Mouse (Mus musculus): Measurements from ENCODE around the gene Aven. TPM values are rescaled to one million over a fixed set of nuclear protein-coding genes. Genes with fewer than 3 reads are reported as not detected.
A peak's percentile ranks its signal among the peaks of the same experiment; 100 is the strongest.

Aven gene
- polyA plus RNA-seq, 1 experiment from 2014 or later = 6.5 TPM

DNA sequence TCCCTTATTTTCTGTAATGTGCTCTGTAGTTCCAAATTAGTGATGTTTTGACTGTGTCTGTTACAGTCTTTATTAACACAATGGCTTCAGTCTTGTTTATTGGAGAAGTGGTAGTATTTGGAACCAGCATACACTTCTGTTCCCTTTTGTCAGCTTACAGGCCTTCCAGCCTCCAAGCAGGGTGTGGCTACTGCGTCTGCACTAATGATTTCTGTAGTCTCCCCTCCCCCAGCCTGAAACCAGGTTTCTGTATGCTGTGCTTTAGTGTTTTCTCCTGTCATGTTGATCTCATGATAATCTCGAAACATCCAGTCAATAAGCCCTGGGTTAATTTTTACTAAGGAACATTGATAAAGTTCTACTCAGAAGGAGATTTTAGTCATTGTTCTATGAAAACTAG is 100.6 kb downstream of the Aven start:
- Histone ChIP-seq H3K36me3 (no peaks in the 10 kb centered on the region), H3K27ac (no peak overlapping the region), H3K4me3 (no peak overlapping the region), H3K27me3 (no peaks in the 10 kb centered on the region), H3K9ac (no peak overlapping the region), H3K4me2 (replicated peaks) (no peak overlapping the region), H3K9me3 (replicated peaks) (no peaks in the 10 kb centered on the region), H3K4me1 (no peaks in the 10 kb centered on the region)
- ATAC-seq (ENCODE audit: low FRiP score) = no peak
- 80% methylated on average over 2 of the region's 2 CpGs for WGBS

DNA sequence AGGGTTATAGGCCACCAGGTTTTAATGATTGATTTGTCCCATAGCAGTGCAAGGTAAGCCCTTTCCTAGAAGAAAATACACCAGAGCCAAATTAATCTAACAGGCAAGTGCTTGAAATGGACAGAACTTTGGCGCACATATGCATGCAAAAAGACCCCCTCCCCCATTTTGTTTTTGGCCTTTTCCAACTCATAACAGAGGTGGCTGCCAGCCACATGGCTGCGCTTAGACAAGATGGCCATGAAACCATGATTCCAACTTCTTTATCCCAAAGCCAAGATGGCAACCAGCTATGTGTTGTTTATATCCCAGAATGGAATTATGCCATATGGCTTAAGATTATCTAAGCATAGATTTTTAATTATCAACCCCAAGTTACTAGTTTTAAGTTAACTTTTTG is 101.0 kb downstream of the Aven start:
- Histone ChIP-seq H3K27ac (no peak overlapping the region), H3K9ac (no peak overlapping the region), H3K36me3 (no peaks in the 10 kb centered on the region), H3K4me3 (no peak overlapping the region), H3K4me1 (no peaks in the 10 kb centered on the region), H3K27me3 (no peaks in the 10 kb centered on the region), H3K9me3 (replicated peaks) (no peaks in the 10 kb centered on the region), H3K4me2 (replicated peaks) (no peak overlapping the region)
- no peak for ATAC-seq (ENCODE audit: low FRiP score)
- WGBS = 95% methylated on average over 2 of the region's 2 CpGs

DNA sequence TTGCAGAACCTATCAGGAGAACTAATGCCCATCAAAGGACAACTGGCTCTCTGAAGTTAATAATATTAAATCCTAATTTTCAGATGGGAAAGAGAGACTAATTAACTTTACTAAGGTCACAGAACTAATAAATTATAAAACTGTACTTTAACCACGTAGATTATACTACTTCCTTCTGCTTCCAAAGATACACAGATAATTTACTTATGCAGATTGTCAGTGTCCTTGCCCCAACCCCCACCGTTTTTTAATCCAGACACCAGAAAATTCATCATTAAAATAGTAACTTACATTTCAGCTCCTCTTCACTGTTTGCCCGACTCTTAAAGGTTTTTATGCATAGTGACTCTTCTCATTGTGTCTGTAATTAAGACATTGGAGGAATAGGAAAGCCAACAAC is 103.0 kb downstream of the Aven start:
- Histone ChIP-seq H3K4me2 (replicated peaks) (no peak overlapping the region), H3K27me3 (no peaks in the 10 kb centered on the region), H3K4me1 (no peaks in the 10 kb centered on the region), H3K36me3 (no peaks in the 10 kb centered on the region), H3K27ac (no peak overlapping the region), H3K9ac (no peak overlapping the region), H3K4me3 (no peak overlapping the region), H3K9me3 (replicated peaks) (no peaks in the 10 kb centered on the region)
- 92% methylated on average over 3 of the region's 3 CpGs for WGBS
- no peak for ATAC-seq (ENCODE audit: low FRiP score)

DNA sequence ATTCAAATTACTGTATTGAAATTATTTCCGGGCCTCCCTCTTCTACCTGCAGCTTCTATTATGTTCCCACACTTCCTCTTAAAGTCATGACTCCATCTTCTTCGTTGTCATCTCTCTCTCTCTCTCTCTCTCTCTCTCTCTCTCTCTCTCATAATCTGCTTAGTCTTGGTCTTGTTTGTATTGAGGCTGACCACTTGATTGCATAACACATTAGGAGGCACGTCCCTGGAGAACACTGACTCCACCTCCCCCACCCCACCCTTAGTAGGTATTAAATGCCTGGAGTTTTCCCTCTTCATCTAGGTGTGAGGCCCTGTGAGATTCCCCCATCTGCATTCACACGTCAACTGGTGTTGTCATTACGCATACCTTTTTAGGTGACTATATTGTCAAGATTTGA is 103.7 kb downstream of the Aven start:
- no peak for ATAC-seq (ENCODE audit: low FRiP score)
- Histone ChIP-seq H3K4me1 (no peaks in the 10 kb centered on the region), H3K4me3 (no peak overlapping the region), H3K27me3 (no peaks in the 10 kb centered on the region), H3K36me3 (no peaks in the 10 kb centered on the region), H3K9ac (no peak overlapping the region), H3K4me2 (replicated peaks) (no peak overlapping the region), H3K27ac (no peak overlapping the region), H3K9me3 (replicated peaks) (no peaks in the 10 kb centered on the region)
- WGBS = 82% methylated on average over 5 of the region's 5 CpGs

DNA sequence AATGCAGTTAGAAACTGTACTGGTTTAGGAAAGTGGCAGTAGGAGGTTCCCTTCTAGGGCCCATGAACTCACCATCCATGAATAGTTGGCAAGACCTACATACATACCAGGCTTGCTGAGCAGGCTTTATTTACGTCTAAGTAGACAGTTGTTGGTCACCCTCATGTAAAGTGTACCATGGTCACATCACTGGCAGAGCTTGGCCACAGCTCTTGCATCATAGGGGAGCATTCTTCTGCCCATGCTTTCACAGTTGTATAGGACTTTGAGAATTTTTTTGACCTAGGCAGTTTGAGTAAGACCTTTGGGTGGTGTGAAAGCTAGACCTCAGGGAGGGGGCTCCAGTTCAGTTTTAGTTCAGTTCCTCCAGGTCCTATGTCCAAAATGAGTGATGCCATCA is 104.3 kb downstream of the Aven start:
- Histone ChIP-seq H3K9ac (no peak overlapping the region), H3K27ac (no peak overlapping the region), H3K4me3 (no peak overlapping the region), H3K27me3 (no peaks in the 10 kb centered on the region), H3K4me1 (no peaks in the 10 kb centered on the region), H3K36me3 (no peaks in the 10 kb centered on the region), H3K4me2 (replicated peaks) (no peak overlapping the region), H3K9me3 (replicated peaks) (no peaks in the 10 kb centered on the region)
- WGBS = 79% methylated on average over 1 of the region's 1 CpGs
- ATAC-seq (ENCODE audit: low FRiP score) = no peak

DNA sequence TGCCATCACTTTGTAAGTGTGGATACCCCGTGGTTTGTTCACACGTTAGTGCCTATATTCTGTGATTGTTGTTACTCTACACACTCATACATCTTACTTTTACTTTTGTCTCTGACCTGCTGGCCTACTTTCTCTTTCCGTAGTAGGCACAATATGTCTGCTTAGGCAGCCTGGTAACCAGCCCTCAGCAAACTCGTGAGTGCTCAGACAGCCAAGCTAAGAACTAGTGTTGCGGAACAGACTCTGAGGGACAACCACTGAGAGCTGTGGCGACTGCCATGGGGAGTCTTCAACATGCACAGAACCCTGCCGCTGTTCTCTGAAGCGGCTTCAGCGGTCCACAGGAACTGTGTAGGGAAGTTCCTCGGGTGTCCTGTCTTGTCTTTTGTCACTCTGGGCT is 107.5 kb downstream of the Aven start:
- Histone ChIP-seq H3K27me3 (no peaks in the 10 kb centered on the region), H3K9me3 (replicated peaks) (no peaks in the 10 kb centered on the region), H3K27ac (no peak overlapping the region), H3K9ac (no peak overlapping the region), H3K36me3 (no peaks in the 10 kb centered on the region), H3K4me1 (no peaks in the 10 kb centered on the region), H3K4me2 (replicated peaks) (no peak overlapping the region), H3K4me3 (no peak overlapping the region)
- WGBS = 49% methylated on average over 10 of the region's 10 CpGs
- ATAC-seq (ENCODE audit: low FRiP score) = 0 out of 2 replicates have a peak, but pooled peaks have one; percentile 11

- 69% methylated on average over 8 of the region's 8 CpGs for WGBS
- ATAC-seq (ENCODE audit: low FRiP score) = 0 out of 2 replicates have a peak, but pooled peaks have one; percentile 32
- no peaks in the 10 kb centered on the region for H3K27me3 ChIP-seq
- no peak overlapping the region for H3K27ac ChIP-seq
- H3K9ac ChIP-seq = no peak overlapping the region
- no peaks in the 10 kb centered on the region for H3K9me3 ChIP-seq (replicated peaks)
- no peaks in the 10 kb centered on the region for H3K36me3 ChIP-seq
- no peaks in the 10 kb centered on the region for H3K4me1 ChIP-seq
- no peak overlapping the region for H3K4me3 ChIP-seq
- H3K4me2 ChIP-seq (replicated peaks) = no peak overlapping the region
These were observed 109.7 kb downstream of the Aven start for GRCm38 (mm10) chr2:112602487-112602886.

- no peaks in the 10 kb centered on the region for H3K9me3 ChIP-seq (replicated peaks)
- no peaks in the 10 kb centered on the region for H3K4me1 ChIP-seq
- no peak for ATAC-seq (ENCODE audit: low FRiP score)
- H3K27ac ChIP-seq = no peak overlapping the region
- no peak overlapping the region for H3K4me3 ChIP-seq
- no peak overlapping the region for H3K4me2 ChIP-seq (replicated peaks)
- no peak overlapping the region for H3K9ac ChIP-seq
- H3K27me3 ChIP-seq = no peaks in the 10 kb centered on the region
- no peaks in the 10 kb centered on the region for H3K36me3 ChIP-seq
- 80% methylated on average over 3 of the region's 3 CpGs for WGBS
These were observed 113.8 kb downstream of the Aven start for GRCm38 (mm10) chr2:112606536-112606935.

DNA sequence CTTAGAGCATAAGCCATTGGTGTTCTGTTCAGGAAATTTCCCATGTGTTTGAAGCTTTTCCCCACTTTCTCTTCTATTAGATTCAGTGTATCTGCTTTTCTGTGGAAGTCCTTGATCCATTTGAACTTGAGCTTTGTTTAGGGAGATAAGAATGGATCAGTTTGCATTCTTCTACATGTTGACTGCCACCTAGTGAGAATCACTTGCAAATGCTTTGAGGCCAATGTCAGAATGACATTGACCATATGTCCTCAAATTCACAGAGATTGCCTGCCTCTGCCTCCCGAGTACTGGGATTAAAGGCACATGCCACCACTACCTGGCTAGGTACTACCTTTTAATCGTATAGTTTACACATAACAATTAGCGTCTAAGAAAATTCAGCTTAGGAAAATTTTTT is 119.9 kb downstream of the Aven start:
- Histone ChIP-seq H3K4me3 (no peak overlapping the region), H3K9ac (no peak overlapping the region), H3K36me3 (no peaks in the 10 kb centered on the region), H3K4me2 (replicated peaks) (no peak overlapping the region), H3K27me3 (no peaks in the 10 kb centered on the region), H3K27ac (no peak overlapping the region), H3K9me3 (replicated peaks) (no peaks in the 10 kb centered on the region), H3K4me1 (no peaks in the 10 kb centered on the region)
- ATAC-seq (ENCODE audit: low FRiP score) = no peak
- WGBS = 93% methylated on average over 3 of the region's 3 CpGs

DNA sequence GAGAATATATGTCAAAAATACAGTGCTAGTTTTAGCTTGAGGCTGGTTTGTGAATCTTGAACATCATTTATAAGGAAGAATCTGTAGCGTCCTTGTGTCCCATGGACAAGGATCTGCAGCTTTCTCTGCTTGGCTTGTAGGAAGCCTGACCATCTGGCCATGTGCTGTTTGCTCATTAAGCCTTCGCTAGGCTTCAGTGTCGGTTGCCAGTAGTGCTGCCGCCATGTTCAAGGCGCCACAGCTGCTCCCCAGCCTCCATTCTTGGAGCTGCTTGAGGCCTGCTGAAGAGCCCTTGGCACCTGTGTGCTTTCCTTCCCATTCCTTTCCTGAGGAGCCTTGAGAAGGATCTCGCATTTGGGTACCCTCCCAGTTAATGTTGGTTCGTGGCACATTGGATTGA is 121.6 kb downstream of the Aven start:
- Histone ChIP-seq H3K36me3 (no peaks in the 10 kb centered on the region), H3K27me3 (no peaks in the 10 kb centered on the region), H3K9ac (no peak overlapping the region), H3K4me1 (no peaks in the 10 kb centered on the region), H3K27ac (no peak overlapping the region), H3K4me2 (replicated peaks) (no peak overlapping the region), H3K4me3 (no peak overlapping the region), H3K9me3 (replicated peaks) (no peaks in the 10 kb centered on the region)
- 90% methylated on average over 7 of the region's 7 CpGs for WGBS
- ATAC-seq (ENCODE audit: low FRiP score) = no peak

- no peak for ATAC-seq (ENCODE audit: low FRiP score)
- 15% methylated on average over 3 of the region's 3 CpGs for WGBS
- no peaks in the 10 kb centered on the region for H3K4me1 ChIP-seq
These were observed 124.4 kb downstream of the Aven start for GRCm38 (mm10) chr2:112617206-112617605.

GRCm38 (mm10) chr2:112625156-112625555 is 132.4 kb downstream of the Aven start:
- WGBS = 90% methylated on average over 3 of the region's 3 CpGs
- no peak overlapping the region for H3K9ac ChIP-seq
- H3K4me2 ChIP-seq (replicated peaks) = no peak overlapping the region

More at GRCm38 (mm10) chr2:112617206-112617605, 124.4 kb downstream of the Aven start:
- Histone ChIP-seq H3K36me3 (no peaks in the 10 kb centered on the region), H3K4me3 (no peak overlapping the region), H3K9me3 (replicated peaks) (no peaks in the 10 kb centered on the region), H3K9ac (no peak overlapping the region), H3K4me2 (replicated peaks) (no peak overlapping the region), H3K27ac (no peak overlapping the region), H3K27me3 (no peaks in the 10 kb centered on the region)

GRCm38 (mm10) chr2:112630669-112631068 is 137.9 kb downstream of the Aven start:
- Histone ChIP-seq H3K4me1 (no peaks in the 10 kb centered on the region), H3K36me3 (no peaks in the 10 kb centered on the region), H3K9ac (no peak overlapping the region), H3K27ac (no peak overlapping the region), H3K4me2 (replicated peaks) (no peak overlapping the region), H3K27me3 (no peaks in the 10 kb centered on the region), H3K9me3 (replicated peaks) (no peaks in the 10 kb centered on the region), H3K4me3 (no peak overlapping the region)
- no peak for ATAC-seq (ENCODE audit: low FRiP score)
- WGBS = 79% methylated on average over 11 of the region's 11 CpGs

More at GRCm38 (mm10) chr2:112625156-112625555, 132.4 kb downstream of the Aven start:
- Histone ChIP-seq H3K4me1 (no peaks in the 10 kb centered on the region), H3K4me3 (no peak overlapping the region), H3K9me3 (replicated peaks) (no peaks in the 10 kb centered on the region), H3K27ac (no peak overlapping the region), H3K36me3 (no peaks in the 10 kb centered on the region), H3K27me3 (no peaks in the 10 kb centered on the region)
- ATAC-seq (ENCODE audit: low FRiP score) = no peak
